Mouse (Mus musculus) megakaryocyte, embryonic 14.5 days (primary cell): Measurements from ENCODE around the gene Ralb. TPM values are rescaled to one million over a fixed set of nuclear protein-coding genes. Genes with fewer than 3 reads are reported as not detected.

ENCODE experiments used
- H3K27me3 ChIP-seq: replicated peaks from 2 replicates; pipeline ENCODE3; 2012; ENCODE audit warnings: inconsistent platforms
- H3K36me3 ChIP-seq: replicated peaks from 2 replicates; pipeline ENCODE3; 2012; ENCODE audit warnings: low read length, inconsistent platforms, mixed read lengths
- H3K4me1 ChIP-seq: 2 replicates; pipeline ENCODE4 v1.6.1; 2012; ENCODE audit warnings: inconsistent platforms
- H3K4me3 ChIP-seq: replicated peaks from 2 replicates; pipeline ENCODE3; 2012; ENCODE audit warnings: moderate library complexity, mild to moderate bottlenecking, inconsistent platforms
- H3K9me3 ChIP-seq: 2 replicates; pipeline ENCODE4 v1.6.1; 2012; ENCODE audit warnings: inconsistent platforms
- FLI1 ChIP-seq: IDR thresholded peaks from 2 replicates; pipeline ENCODE4 v1.6.1; 2012; ENCODE audit warnings: low read length, inconsistent platforms, mixed read lengths
- GATA1 ChIP-seq: IDR thresholded peaks from 3 replicates; pipeline ENCODE4 v1.6.1; 2012; ENCODE audit warnings: mixed read lengths, low read length, inconsistent platforms, borderline replicate concordance
- polyA plus RNA-seq: library from polyadenylated mRNA; stranded (reverse); fragments of >175 nt; gene quantifications from 2 replicates; pipeline ENCODE4 v1.2.3, GENCODE M21; 2012; ENCODE audit warnings: low replicate concordance; ENCODE audit not compliant: insufficient read depth

Gene Ralb
- polyA plus RNA-seq: 14.6 and 45.9 TPM in 2 replicates

DNA sequence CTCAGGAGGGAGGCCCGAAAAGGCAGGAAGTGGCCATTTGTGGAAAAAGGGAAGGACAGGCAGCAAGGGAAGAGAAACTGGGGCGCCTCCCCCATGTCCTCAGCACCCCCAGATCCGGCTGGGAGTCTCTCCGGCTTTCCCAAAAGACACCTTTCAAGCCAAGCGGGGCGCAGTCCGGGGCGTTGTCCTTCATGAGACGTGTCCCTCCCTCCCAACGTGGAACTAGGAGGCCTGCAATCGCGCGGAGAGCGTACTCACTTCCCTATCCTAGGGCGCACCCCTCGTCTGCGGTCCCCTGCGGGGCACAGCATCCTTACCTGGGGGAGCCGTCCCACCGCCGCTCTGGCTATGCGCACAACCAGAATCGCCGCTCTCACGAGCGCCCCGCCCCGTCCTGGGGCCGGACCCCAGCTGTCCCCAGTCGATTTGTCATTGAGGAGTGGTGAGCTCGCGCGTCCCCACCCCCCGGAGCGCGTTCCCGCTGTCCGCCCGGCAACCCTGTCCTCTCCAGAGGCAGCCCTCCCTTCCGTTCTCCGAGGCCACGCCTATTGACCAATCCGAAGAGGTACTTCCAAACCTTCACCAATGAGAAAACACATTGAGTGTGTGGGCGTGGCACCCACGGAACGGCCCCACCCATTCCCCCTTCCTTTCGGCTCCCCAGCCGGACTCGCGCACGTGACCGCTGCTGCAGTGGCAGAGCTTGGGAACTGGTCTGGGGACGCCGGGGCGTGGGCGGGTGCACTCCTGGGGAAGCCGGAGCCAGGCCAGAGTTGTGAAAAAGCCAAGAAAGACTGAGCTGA is at the start of gene Ralb:
Gene Ralb (minus strand): TSS at position 535 of the 803 bp plus-strand sequence.
- H3K36me3 ChIP-seq: peaks cover 26% of the 10 kb centered on the region
- peaks cover 3% of the 10 kb centered on the region; the same call in 1 of the 2 replicates for H3K9me3 ChIP-seq
- peaks cover 84% of the 10 kb centered on the region for H3K4me1 ChIP-seq
- peaks cover 32% of the 10 kb centered on the region for H3K27me3 ChIP-seq
- H3K4me3 ChIP-seq: peak within 1 kb of the TSS; percentile 100
- TF ChIP-seq FLI1 (no peak), GATA1 (no peak)

DNA sequence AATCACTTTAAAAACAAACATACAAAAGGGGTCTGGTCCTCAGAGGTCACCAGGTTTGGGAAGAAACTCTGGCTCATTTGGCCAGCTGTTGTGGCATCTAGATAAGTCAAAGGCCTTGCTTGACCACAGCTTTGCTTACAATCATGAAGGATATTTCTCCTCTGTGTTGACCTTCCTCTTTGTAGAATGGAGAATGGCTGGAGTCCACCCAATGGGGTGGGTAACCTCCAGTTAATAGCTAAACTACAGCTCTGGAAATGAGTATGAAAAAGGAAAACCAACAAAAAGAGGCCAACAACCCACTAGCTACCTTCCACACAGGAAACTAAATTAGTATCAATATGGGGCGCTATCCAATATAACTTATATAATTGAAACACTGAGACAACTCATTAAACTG is 47.1 kb upstream of the Ralb start:
- Histone ChIP-seq H3K4me3 (no peak overlapping the region), H3K4me1 (no peaks in the 10 kb centered on the region; the same call in 1 of the 2 replicates), H3K27me3 (peaks cover 11% of the 10 kb centered on the region), H3K36me3 (no peaks in the 10 kb centered on the region), H3K9me3 (no peaks in the 10 kb centered on the region)
- TF ChIP-seq GATA1: no peak
- TF ChIP-seq FLI1: no peak

DNA sequence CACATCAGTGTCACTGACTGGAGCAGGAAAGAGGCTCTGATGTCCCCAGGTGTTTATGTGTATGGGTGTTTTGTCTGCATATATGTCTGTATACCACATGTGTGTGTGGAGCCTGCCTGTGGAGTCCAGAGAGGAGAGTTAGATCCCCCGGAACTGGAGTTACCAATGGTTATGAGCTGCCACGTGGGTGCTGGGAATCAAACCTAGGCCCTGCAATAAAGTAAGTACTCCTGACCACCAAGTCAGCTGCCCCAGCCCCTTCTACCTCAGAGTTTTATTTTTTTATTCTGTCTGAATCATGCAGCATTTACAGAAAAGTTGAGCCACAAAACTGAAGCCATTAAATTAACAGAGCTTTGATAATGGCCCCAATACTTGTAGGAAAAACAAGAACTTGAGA is 45.5 kb upstream of the Ralb start:
- Histone ChIP-seq H3K27me3 (peaks cover 16% of the 10 kb centered on the region), H3K4me1 (no peaks in the 10 kb centered on the region; the same call in 1 of the 2 replicates), H3K9me3 (no peaks in the 10 kb centered on the region), H3K36me3 (no peaks in the 10 kb centered on the region), H3K4me3 (no peak overlapping the region)
- TF ChIP-seq FLI1 (no peak), GATA1 (no peak)

DNA sequence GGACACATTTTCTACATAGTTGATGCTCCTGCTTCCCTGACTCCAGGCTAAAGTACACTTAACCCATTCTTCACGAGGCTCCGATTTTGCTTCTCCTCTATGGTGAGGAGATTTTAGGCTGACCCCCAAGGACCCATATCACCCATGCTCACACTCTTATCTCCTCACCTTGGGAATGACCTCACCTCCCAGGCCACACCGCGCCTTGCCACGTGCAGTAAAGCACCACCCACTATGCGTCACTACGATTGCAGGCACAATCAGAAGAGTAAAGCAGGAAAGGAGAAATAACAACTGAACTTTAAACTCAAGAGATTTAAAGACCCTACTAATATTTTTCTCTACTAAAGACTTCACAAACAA is 44.7 kb upstream of the Ralb start:
- no peaks in the 10 kb centered on the region for H3K9me3 ChIP-seq
- H3K27me3 ChIP-seq: peaks cover 13% of the 10 kb centered on the region
- no peak for TF ChIP-seq FLI1
- TF ChIP-seq GATA1: no peak
- H3K4me1 ChIP-seq: peaks cover 6% of the 10 kb centered on the region
- no peaks in the 10 kb centered on the region for H3K36me3 ChIP-seq
- H3K4me3 ChIP-seq: no peak overlapping the region

DNA sequence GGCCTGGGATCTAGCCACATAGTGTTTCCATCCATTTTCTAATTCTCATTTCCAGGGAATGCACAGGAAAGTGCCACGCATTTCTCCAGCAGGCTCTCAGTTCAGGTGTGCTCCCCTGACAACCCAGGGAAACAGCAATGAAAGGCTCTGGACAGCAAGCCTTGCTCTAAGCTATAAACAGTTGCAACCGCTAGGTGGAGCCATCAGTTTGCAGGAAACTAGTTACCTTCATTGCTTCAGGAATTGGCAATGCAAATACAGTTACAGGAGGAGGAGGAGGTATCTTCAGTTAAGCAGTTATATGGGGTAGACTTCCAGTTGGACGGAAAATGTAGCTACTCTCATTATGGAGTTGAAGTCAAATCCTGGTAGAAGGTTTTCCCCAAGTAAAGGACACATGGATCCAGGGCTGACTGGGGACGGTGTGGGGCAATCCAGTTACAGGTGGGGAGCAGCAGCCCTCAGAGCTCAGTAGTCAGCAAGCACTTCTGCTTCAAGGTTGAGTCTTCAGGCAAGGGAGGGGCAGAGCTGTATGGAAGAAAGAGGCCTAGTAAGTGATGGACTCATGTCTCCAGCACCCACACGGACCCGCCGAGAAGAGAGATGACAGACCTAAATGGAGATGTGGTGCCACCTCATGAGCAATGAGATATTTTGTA is 44.2 kb upstream of the Ralb start:
- H3K27me3 ChIP-seq: peaks cover 13% of the 10 kb centered on the region

DNA sequence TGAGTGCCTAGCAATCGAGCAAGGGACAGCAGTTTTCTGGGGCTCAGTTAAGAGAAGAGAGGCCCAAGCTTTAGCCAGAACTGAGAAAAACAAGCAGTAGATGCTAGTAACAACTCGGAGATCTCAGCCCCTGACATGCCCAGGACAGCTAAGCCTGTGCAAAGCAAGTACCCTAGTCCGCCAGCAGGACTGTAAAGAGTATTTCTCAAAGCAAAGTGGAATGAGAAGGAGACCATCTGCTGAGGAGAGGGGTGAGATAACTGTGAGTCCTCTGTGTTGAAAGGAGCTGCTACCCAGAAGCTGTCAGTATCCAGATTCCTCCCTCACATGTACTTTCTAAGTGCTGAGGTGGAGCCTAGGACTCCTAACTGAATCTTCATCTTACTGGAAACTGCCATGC is 41.9 kb upstream of the Ralb start:
- Histone ChIP-seq H3K9me3 (no peaks in the 10 kb centered on the region), H3K4me3 (no peak overlapping the region), H3K36me3 (no peaks in the 10 kb centered on the region), H3K4me1 (peaks cover 6% of the 10 kb centered on the region), H3K27me3 (peaks cover 24% of the 10 kb centered on the region)
- TF ChIP-seq GATA1 (no peak), FLI1 (no peak)

More for the DNA sequence above, 44.2 kb upstream of the Ralb start:
- Histone ChIP-seq H3K4me3 (no peak overlapping the region), H3K4me1 (peaks cover 6% of the 10 kb centered on the region), H3K9me3 (no peaks in the 10 kb centered on the region), H3K36me3 (no peaks in the 10 kb centered on the region)
- TF ChIP-seq FLI1: no peak
- TF ChIP-seq GATA1: no peak

DNA sequence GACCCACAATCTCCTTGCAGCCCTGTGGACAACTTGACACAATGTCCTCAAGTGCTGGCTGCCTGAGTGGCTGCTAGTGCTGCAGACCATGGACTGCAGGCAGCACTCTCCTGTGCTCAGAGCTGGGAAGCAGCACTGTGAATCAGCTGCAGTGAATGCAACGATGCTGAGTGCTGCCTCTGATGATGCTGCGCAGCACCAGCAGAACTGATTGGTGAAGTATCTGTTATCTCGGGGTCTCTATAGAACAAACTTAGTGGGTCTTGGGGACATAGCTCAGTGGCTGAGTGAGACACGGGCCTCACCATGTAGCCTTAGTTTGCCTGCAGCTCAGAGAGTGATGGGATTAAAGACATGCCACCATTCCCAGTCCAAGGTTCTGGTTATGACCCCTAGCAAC is 41.1 kb upstream of the Ralb start:
- Histone ChIP-seq H3K4me1 (peaks cover 6% of the 10 kb centered on the region), H3K36me3 (no peaks in the 10 kb centered on the region), H3K27me3 (peaks cover 26% of the 10 kb centered on the region), H3K4me3 (peak overlapping the region; percentile 3), H3K9me3 (no peaks in the 10 kb centered on the region)
- TF ChIP-seq FLI1 (no peak), GATA1 (no peak)

DNA sequence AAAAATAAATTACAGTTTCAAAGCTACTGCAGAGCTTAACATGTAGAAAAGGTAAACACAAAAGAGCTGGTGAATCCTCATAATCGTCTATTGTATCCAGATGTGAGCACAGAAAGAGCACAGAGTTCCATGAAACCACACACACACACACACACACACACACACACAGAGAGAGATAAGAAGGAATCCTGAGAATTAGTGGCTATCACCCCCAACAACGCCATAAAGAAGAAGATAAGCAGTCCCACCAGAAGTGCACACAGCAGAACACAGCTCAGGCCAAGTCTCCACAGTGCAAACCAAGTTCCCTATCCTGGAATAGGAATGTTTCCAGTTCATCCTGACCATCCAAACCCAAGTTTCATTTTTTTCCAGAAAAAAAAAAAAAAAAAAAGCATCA is 40.6 kb upstream of the Ralb start:
- H3K36me3 ChIP-seq: no peaks in the 10 kb centered on the region
- H3K4me1 ChIP-seq: peaks cover 6% of the 10 kb centered on the region
- no peak overlapping the region for H3K4me3 ChIP-seq
- no peak for TF ChIP-seq GATA1
- TF ChIP-seq FLI1: no peak
- peaks cover 26% of the 10 kb centered on the region for H3K27me3 ChIP-seq
- no peaks in the 10 kb centered on the region for H3K9me3 ChIP-seq

DNA sequence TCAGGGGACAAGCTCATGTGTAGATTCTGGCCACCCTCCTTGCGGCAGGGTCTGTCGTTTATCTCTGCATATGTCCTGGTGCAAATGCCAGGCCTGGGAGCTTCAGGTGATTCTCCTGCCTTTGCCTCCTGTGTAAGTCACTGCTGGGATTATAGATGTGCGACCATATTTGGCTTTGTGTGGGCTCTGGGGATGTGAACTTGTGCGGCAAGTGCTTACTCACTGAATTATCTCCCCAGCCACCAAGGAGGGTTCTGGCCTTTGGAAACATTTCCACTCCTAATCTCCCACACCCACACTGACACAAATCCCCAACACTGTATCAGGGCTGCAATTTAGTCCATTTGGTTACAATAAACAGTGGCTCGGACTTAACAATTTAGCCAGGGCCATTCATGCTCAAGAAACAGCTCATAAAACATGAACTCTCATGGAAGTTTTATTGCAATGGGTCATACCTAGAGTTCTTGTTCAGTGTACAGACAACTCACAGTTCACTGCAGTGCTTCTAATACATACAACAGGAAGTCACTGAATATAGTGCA is 40.1 kb upstream of the Ralb start:
- Histone ChIP-seq H3K4me1 (peaks cover 6% of the 10 kb centered on the region), H3K9me3 (no peaks in the 10 kb centered on the region), H3K36me3 (no peaks in the 10 kb centered on the region), H3K27me3 (peaks cover 25% of the 10 kb centered on the region), H3K4me3 (no peak overlapping the region)
- TF ChIP-seq GATA1: no peak
- TF ChIP-seq FLI1: no peak

DNA sequence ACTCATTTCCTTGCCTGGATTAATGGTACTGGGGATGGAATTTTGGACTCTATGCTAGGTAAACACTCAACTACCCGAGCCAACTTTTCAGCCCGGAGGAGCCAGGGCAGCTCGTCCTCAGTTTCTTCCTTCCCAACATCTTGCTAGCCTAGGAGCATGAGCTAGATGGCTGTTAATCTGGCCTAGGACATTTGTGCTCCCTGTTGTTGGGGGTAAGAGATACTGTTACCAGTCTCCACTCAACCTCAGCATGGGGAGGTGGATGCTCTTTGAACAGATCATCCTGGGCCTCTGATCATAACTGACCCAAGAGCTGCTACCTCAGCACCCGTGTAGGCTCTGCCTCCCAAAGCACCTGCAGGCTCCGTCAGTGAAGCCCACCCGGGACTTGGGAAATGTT is 38.7 kb upstream of the Ralb start:
- no peaks in the 10 kb centered on the region for H3K36me3 ChIP-seq
- H3K27me3 ChIP-seq: peaks cover 27% of the 10 kb centered on the region
- H3K9me3 ChIP-seq: no peaks in the 10 kb centered on the region
- H3K4me3 ChIP-seq: no peak overlapping the region
- H3K4me1 ChIP-seq: peaks cover 6% of the 10 kb centered on the region
- TF ChIP-seq FLI1 (no peak), GATA1 (no peak)
